Mouse (Mus musculus): Measurements from ENCODE around the gene C2cd2l.

Gene C2cd2l

GRCm38 (mm10) chr9:44267319-44268026 lies 52.6 kb downstream of the C2cd2l start:
- DNase-seq (ENCODE audit: low spot score in 2 of 2): no peak

GRCm38 (mm10) chr9:44266478-44267226 lies 53.4 kb downstream of the C2cd2l start:
- no peak for DNase-seq (ENCODE audit: low spot score in 2 of 2)

DNA sequence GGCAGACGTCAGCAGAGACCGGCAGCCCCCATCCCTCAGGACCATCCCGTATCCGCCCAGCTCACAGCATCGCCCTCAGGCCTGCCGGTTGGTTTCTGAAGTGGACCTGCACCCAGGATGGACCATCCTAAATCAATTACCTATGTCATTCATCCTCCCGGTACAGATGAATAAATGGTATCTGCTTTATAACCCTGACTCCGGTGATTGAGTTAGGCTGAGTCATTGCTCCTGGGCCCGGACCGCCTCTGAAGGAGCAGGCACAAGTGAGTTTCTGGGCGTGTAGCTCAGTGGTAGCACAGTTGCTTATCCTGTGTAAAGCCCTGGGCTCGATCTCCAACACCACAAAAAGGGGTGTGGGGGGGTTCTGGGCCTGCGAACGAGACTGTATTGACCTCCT lies 58.7 kb downstream of the C2cd2l start:
- no peak for DNase-seq (ENCODE audit: low spot score in 2 of 2)
